Mouse (Mus musculus): Measurements from ENCODE around the gene Fhod1. TPM values are rescaled to one million over a fixed set of nuclear protein-coding genes. Genes with fewer than 3 reads are reported as not detected.

Gene Fhod1
- polyA plus RNA-seq, 1 experiment from 2014 or later, result 0.63 TPM

- Histone ChIP-seq H3K4me1 (replicated peaks) (peaks cover 6% of the 10 kb centered on the region), H3K4me2 (no peak overlapping the region), H3K36me3 (peaks cover 25% of the 10 kb centered on the region; the same call in 1 of the 2 replicates), H3K27ac (replicated peaks) (peak overlapping the region; percentile 49; the same call in 1 of the 2 replicates), H3K9ac (no peak overlapping the region), H3K4me3 (no peak overlapping the region), H3K9me3 (no peaks in the 10 kb centered on the region), H3K27me3 (no peaks in the 10 kb centered on the region)
- WGBS, result 72% methylated on average over 12 of the region's 12 CpGs
- no peak for ATAC-seq (ENCODE audit: low read depth)
Observed at GRCm38 (mm10) chr8:105361751-105362702, 14.3 kb upstream of the Fhod1 start.

- peak overlapping the region; percentile 34; the same call in 1 of the 2 replicates for H3K9ac ChIP-seq
- H3K27me3 ChIP-seq, result no peaks in the 10 kb centered on the region
- peaks cover 6% of the 10 kb centered on the region for H3K4me1 ChIP-seq (replicated peaks)
- 0 out of 2 replicates have a peak, but pooled peaks have one; percentile 16 for ATAC-seq (ENCODE audit: low read depth)
- 45% methylated on average over 4 of the region's 4 CpGs for WGBS
- peaks cover 21% of the 10 kb centered on the region for H3K36me3 ChIP-seq
- no peaks in the 10 kb centered on the region for H3K9me3 ChIP-seq
- no peak overlapping the region for H3K27ac ChIP-seq (replicated peaks)
- no peak overlapping the region for H3K4me2 ChIP-seq
- H3K4me3 ChIP-seq, result no peak overlapping the region
Observed at GRCm38 (mm10) chr8:105359646-105360045, 11.9 kb upstream of the Fhod1 start.

- WGBS, result 75% methylated on average over 15 of the region's 15 CpGs
- ATAC-seq (ENCODE audit: low read depth), result 0 out of 2 replicates have a peak, but pooled peaks have one; percentile 29
- Histone ChIP-seq H3K4me1 (replicated peaks) (peaks cover 6% of the 10 kb centered on the region), H3K27ac (replicated peaks) (no peak overlapping the region), H3K9ac (peak overlapping the region; percentile 34), H3K36me3 (peaks cover 16% of the 10 kb centered on the region; the same call in 1 of the 2 replicates), H3K27me3 (no peaks in the 10 kb centered on the region), H3K4me2 (no peak overlapping the region), H3K9me3 (no peaks in the 10 kb centered on the region), H3K4me3 (no peak overlapping the region)
Observed at GRCm38 (mm10) chr8:105359208-105359607, 11.5 kb upstream of the Fhod1 start.

GRCm38 (mm10) chr8:105356681-105357080 is 8.9 kb upstream of the Fhod1 start:
- WGBS, result 91% methylated on average over 14 of the region's 14 CpGs
- peaks cover 8% of the 10 kb centered on the region; the same call in 1 of the 2 replicates for H3K36me3 ChIP-seq
- peaks cover 4% of the 10 kb centered on the region for H3K4me1 ChIP-seq (replicated peaks)
- no peak for ATAC-seq (ENCODE audit: low read depth)
- no peak overlapping the region for H3K27ac ChIP-seq (replicated peaks)
- H3K27me3 ChIP-seq, result no peaks in the 10 kb centered on the region
- H3K4me3 ChIP-seq, result no peak overlapping the region
- no peak overlapping the region for H3K9ac ChIP-seq
- H3K4me2 ChIP-seq, result no peak overlapping the region
- no peaks in the 10 kb centered on the region for H3K9me3 ChIP-seq

GRCm38 (mm10) chr8:105355179-105356024 is 7.6 kb upstream of the Fhod1 start:
- no peak overlapping the region for H3K9ac ChIP-seq
- H3K27ac ChIP-seq (replicated peaks), result no peak overlapping the region
- no peaks in the 10 kb centered on the region for H3K9me3 ChIP-seq
- no peak overlapping the region for H3K4me3 ChIP-seq
- H3K36me3 ChIP-seq, result peaks cover 8% of the 10 kb centered on the region; the same call in 1 of the 2 replicates
- no peak overlapping the region for H3K4me2 ChIP-seq
- WGBS, result 69% methylated on average over 26 of the region's 26 CpGs
- no peaks in the 10 kb centered on the region; the same call in 1 of the 2 replicates for H3K27me3 ChIP-seq
- no peak for ATAC-seq (ENCODE audit: low read depth)
- H3K4me1 ChIP-seq (replicated peaks), result peaks cover 7% of the 10 kb centered on the region

GRCm38 (mm10) chr8:105354549-105354948 is 6.8 kb upstream of the Fhod1 start:
- 84% methylated on average over 4 of the region's 4 CpGs for WGBS
- no peak overlapping the region for H3K4me2 ChIP-seq
- H3K27ac ChIP-seq (replicated peaks), result no peak overlapping the region
- no peak overlapping the region for H3K4me3 ChIP-seq
- no peak overlapping the region for H3K9ac ChIP-seq
- no peaks in the 10 kb centered on the region; the same call in 1 of the 2 replicates for H3K27me3 ChIP-seq
- H3K36me3 ChIP-seq, result peaks cover 8% of the 10 kb centered on the region; the same call in 1 of the 2 replicates
- no peak for ATAC-seq (ENCODE audit: low read depth)
- H3K9me3 ChIP-seq, result no peaks in the 10 kb centered on the region
- peaks cover 15% of the 10 kb centered on the region for H3K4me1 ChIP-seq (replicated peaks)

GRCm38 (mm10) chr8:105353583-105354135 is 5.9 kb upstream of the Fhod1 start:
- Histone ChIP-seq H3K9me3 (no peaks in the 10 kb centered on the region), H3K4me3 (no peak overlapping the region), H3K27me3 (no peaks in the 10 kb centered on the region; the same call in 1 of the 2 replicates), H3K9ac (no peak overlapping the region), H3K4me1 (replicated peaks) (peaks cover 21% of the 10 kb centered on the region), H3K4me2 (no peak overlapping the region), H3K36me3 (peaks cover 3% of the 10 kb centered on the region; the same call in 1 of the 2 replicates), H3K27ac (replicated peaks) (no peak overlapping the region)
- ATAC-seq (ENCODE audit: low read depth), result no peak
- WGBS, result 87% methylated on average over 8 of the region's 8 CpGs

- H3K4me3 ChIP-seq, result peak overlapping the region; percentile 72
- no peak overlapping the region for H3K27ac ChIP-seq (replicated peaks)
Observed at GRCm38 (mm10) chr8:105350186-105350585, 2.4 kb upstream of the Fhod1 start.

GRCm38 (mm10) chr8:105349096-105349771 is 1.5 kb upstream of the Fhod1 start:
- H3K9me3 ChIP-seq, result no peaks in the 10 kb centered on the region
- H3K27me3 ChIP-seq, result peaks cover 16% of the 10 kb centered on the region
- H3K4me3 ChIP-seq, result peak overlapping the region; percentile 72
- H3K4me1 ChIP-seq (replicated peaks), result peaks cover 43% of the 10 kb centered on the region
- H3K36me3 ChIP-seq, result no peaks in the 10 kb centered on the region
- peak overlapping the region; percentile 49 for H3K27ac ChIP-seq (replicated peaks)
- H3K4me2 ChIP-seq, result peak overlapping the region; percentile 96
- H3K9ac ChIP-seq, result peak overlapping the region; percentile 81
- ATAC-seq (ENCODE audit: low read depth), result peak; percentile 36; the same call in 1 of the 2 replicates
- 0% methylated on average over 35 of the region's 48 CpGs for WGBS

More at GRCm38 (mm10) chr8:105350186-105350585, 2.4 kb upstream of the Fhod1 start:
- H3K9me3 ChIP-seq, result no peaks in the 10 kb centered on the region
- peak overlapping the region; percentile 81 for H3K9ac ChIP-seq
- 37% methylated on average over 7 of the region's 7 CpGs for WGBS
- H3K4me2 ChIP-seq, result peak overlapping the region; percentile 96
- H3K27me3 ChIP-seq, result peaks cover 16% of the 10 kb centered on the region
- ATAC-seq (ENCODE audit: low read depth), result no peak
- no peaks in the 10 kb centered on the region for H3K36me3 ChIP-seq
- H3K4me1 ChIP-seq (replicated peaks), result peaks cover 43% of the 10 kb centered on the region

GRCm38 (mm10) chr8:105348450-105349095 is 820 bp upstream of the Fhod1 start, which contains the start of gene Slc9a5:
Slc9a5 (plus strand) TSS chr8:105348843.
- Histone ChIP-seq H3K9ac (peak within 1 kb of the TSS; percentile 81), H3K27me3 (peaks cover 16% of the 10 kb centered on the region), H3K9me3 (no peaks in the 10 kb centered on the region), H3K4me3 (peak within 1 kb of the TSS; percentile 72), H3K36me3 (no peaks in the 10 kb centered on the region), H3K4me1 (replicated peaks) (peaks cover 43% of the 10 kb centered on the region), H3K4me2 (peak within 1 kb of the TSS; percentile 96), H3K27ac (replicated peaks) (peak within 1 kb of the TSS; percentile 49)
- ATAC-seq (ENCODE audit: low read depth), result peak; percentile 27
- 1% methylated on average over 34 of the region's 34 CpGs for WGBS
